In the genomic region with DNA sequence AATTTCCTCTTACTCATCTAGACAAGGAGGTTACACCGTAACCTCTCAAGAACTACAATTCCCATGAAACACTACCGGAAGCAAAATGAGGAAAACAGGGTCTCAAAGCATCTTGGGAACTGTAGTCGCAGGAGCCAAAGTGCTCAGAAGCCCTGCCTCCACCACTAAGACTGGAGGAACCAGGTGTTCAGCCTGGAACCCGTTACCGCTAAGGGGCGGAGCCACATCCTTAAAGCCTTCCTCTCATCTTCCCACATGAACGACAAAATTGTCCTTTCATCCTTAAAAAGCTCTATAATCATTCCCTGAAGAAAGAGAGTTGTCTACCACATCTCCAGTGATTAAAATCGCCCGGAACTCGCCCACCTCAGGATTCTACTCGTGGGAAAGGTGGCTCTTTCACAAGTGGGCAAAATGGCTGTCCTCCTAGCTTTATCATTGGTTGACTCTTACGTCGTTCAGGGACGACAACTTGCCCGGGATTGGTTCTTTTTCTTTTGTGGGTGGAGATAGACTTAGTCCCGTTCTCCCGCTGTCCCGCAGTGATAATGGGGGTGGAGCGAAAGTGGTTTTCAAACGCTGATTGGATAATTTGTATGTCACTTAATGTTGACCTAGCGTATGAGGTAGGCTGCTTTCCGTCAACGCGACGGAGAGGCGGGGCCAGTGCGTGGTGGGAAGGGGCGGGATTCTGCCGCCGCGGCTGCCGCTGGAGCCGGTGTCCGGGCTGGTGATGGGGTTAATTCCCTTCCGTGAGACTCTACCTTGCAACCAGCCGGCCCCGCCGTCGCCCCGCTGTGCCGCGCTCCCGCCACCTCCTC, we compare ENCODE assay signal across 8 mouse cellular contexts. TPM values are rescaled to one million over a fixed set of nuclear protein-coding genes. Genes with fewer than 3 reads are reported as not detected.
A peak's percentile ranks its signal among the peaks of the same experiment; 100 is the strongest.
DNase-seq lines count a peak whose midpoint lies in the region; ATAC-seq and TF ChIP-seq lines count a peak whose summit lies in the region.

A gene (minus strand): TSS at position 407 of the 821 bp plus-strand sequence.
A gene (plus strand): TSS at position 661 of the 821 bp plus-strand sequence.

- H3K9me3 ChIP-seq in megakaryocyte, embryonic 14.5 days, result no peaks in the 10 kb centered on the region

- peaks cover 6% of the 10 kb centered on the region for H3K36me3 ChIP-seq in megakaryocyte, embryonic 14.5 days (replicated peaks; ENCODE audit: low read length)

- H3K27ac ChIP-seq in cortical plate, adult 2 months (ENCODE audit: insufficient read depth, low read length), result peak within 1 kb of the TSS; percentile 96

- TF ChIP-seq CTCF in cortical plate, adult 2 months (IDR thresholded peaks at IDR 0.05; ENCODE audit: extremely low read depth, insufficient read depth, low read length), result no peak

- TF ChIP-seq POLR2A in cortical plate, adult 2 months (IDR thresholded peaks at IDR 0.05; ENCODE audit: extremely low read depth, insufficient read depth, low read length), result peak; percentile 79

- DNase-seq in gastrocnemius, adult 8-10 months (ENCODE audit: low spot score in 2 of 2), result peak; percentile 94 to 97
- DNase-seq in hindlimb bud, embryonic 11.5 days (ENCODE audit: extremely low spot score, low read depth, low spot score), result peak; percentile 100
- DNase-seq in left cerebral cortex, adult 8-10 months (ENCODE audit: low spot score in 2 of 2), result peak; percentile 92 to 99
- peak; percentile 98 to 99 for DNase-seq in right cerebral cortex, postnatal 10 days (ENCODE audit: low spot score in 2 of 2)
- DNase-seq in urinary bladder, postnatal 25 days (ENCODE audit: low spot score), result peak; percentile 87

- peak; percentile 89 for ATAC-seq in activated CD4-positive, CD25-positive, alpha-beta regulatory T cell, adult 4 months

- H3K4me3 ChIP-seq in cortical plate, adult 2 months (ENCODE audit: insufficient read depth, low read length), result peak within 1 kb of the TSS; percentile 32
- H3K4me3 ChIP-seq in megakaryocyte, embryonic 14.5 days (replicated peaks), result peak within 1 kb of the TSS; percentile 99

- H3K4me1 ChIP-seq in cortical plate, adult 2 months (ENCODE audit: control insufficient read depth, insufficient read depth, low read length), result no peaks in the 10 kb centered on the region
- peaks cover 61% of the 10 kb centered on the region for H3K4me1 ChIP-seq in megakaryocyte, embryonic 14.5 days

- no peaks in the 10 kb centered on the region for H3K27me3 ChIP-seq in megakaryocyte, embryonic 14.5 days (replicated peaks)

RNA-seq across cellular contexts. Expression of the first gene that starts in this region (rescaled TPM):
- 1 to 10 TPM; 1.5 to 1.8 TPM for polyA plus RNA-seq in activated CD4-positive, CD25-positive, alpha-beta regulatory T cell, adult 4 months (2017; shearing (Covaris generic))
- 5.5 and 6.4 TPM in 2 replicates for polyA plus RNA-seq in cortical plate, adult 2 months (2012; rRNA removed)
- 1 to 10 TPM; 4.9 to 7.2 (median 5.8) TPM for total RNA-seq in gastrocnemius, adult 8-10 months (2022)
- total RNA-seq in left cerebral cortex, adult 8-10 months (2022), result 1 to 10 TPM; 6.4 to 8.2 (median 7.3) TPM
- 0.64 TPM in 1 of 2 replicates, not detected in the other for polyA plus RNA-seq in megakaryocyte, embryonic 14.5 days (2012; ENCODE audit: insufficient read depth, low replicate concordance)

RNA-seq across cellular contexts. Expression of the second gene that starts in this region (rescaled TPM):
- 100 to 1,000 TPM in 1 of 2 experiments, 10 to 100 TPM in 1; 96.7 to 105 TPM for polyA plus RNA-seq in activated CD4-positive, CD25-positive, alpha-beta regulatory T cell, adult 4 months (2017; shearing (Covaris generic))
- polyA plus RNA-seq in cortical plate, adult 2 months (2012; rRNA removed), result 454 and 497 TPM in 2 replicates
- total RNA-seq in gastrocnemius, adult 8-10 months (2022), result 10 to 100 TPM; 74.0 to 90.8 (median 84.7) TPM
- 100 to 1,000 TPM; 328 to 386 (median 370) TPM for total RNA-seq in left cerebral cortex, adult 8-10 months (2022)
- 28.5 and 60.9 TPM in 2 replicates for polyA plus RNA-seq in megakaryocyte, embryonic 14.5 days (2012; ENCODE audit: insufficient read depth, low replicate concordance)

Comparison
In these comparisons a context has a peak if more than half of its experiments do, and no peak if none do; other contexts are left out.
1. Peak in every context shown above with its lines: DNase-seq, ATAC-seq, H3K4me3 ChIP-seq and H3K27ac ChIP-seq.